Mouse (Mus musculus) ES-CJ7 (cell line): ENCODE measurements around the gene Slc25a29.
A peak's percentile ranks its signal among the peaks of the same experiment; 100 is the strongest.

Experiments
- DNase-seq: peaks from one replicate; pipeline ENCODE4 v3.0.0; 2011; ENCODE audit warnings: low read depth, low spot score

Gene Slc25a29

DNA sequence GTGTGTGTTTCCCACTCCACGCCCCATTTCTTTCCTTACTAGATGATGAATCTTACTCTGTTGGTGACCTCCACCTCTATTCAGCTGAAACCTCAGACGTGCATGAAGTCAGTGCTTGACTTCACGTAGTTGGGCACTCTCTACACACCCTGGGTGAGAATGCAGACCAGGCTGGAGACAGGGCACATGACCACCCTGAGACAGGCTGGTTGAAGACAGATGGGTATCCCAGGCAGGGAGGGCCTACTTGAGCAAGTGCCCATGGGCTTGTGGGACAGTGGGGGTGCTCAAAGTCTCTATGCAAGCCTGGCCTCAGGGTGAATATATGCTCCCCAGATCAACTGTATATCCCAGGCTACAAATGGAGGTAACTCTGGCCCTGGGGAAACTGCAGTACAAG lies 1.3 kb downstream of the Slc25a29 start:
- DNase-seq: no peak

DNA sequence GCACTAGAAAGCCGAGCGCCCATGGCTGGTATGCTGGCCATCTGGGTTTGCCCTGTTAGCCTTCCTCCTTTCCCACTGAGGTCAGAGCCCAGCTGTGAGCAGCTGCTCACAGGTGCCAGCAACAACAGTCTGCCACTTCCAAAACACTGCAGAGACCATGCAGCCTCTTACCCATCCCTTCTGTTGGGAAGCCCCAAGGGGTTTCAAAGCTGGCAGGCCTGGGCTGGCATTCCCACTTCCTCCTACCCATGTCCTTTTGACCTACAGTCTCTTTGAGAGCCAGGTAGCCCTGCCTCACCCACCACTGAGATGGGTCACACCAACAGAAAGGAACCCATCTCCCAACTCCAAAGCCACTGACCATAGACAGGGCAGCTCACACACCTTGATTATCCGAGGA lies 2.3 kb downstream of the Slc25a29 start:
- DNase-seq: no peak

DNA sequence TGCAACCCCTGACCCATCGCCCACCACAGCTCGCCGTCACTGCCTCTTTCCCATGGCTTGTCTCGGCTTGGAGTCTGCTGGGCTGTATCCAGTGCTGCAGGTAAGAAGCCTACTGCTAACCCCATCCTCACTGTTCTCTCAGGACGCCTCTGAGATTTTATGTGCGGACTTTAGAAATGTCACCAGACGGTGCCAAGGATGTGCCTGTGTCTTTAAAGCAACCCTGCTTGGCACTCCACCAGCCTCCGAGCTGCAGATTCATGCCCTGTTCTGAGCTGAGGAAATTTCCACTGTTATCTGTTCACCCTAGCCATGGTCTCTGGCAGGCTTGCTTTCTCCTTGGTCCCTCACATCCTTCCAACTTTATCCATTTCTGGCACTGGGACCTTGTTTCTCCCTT lies 2.8 kb downstream of the Slc25a29 start:
- no peak for DNase-seq

DNA sequence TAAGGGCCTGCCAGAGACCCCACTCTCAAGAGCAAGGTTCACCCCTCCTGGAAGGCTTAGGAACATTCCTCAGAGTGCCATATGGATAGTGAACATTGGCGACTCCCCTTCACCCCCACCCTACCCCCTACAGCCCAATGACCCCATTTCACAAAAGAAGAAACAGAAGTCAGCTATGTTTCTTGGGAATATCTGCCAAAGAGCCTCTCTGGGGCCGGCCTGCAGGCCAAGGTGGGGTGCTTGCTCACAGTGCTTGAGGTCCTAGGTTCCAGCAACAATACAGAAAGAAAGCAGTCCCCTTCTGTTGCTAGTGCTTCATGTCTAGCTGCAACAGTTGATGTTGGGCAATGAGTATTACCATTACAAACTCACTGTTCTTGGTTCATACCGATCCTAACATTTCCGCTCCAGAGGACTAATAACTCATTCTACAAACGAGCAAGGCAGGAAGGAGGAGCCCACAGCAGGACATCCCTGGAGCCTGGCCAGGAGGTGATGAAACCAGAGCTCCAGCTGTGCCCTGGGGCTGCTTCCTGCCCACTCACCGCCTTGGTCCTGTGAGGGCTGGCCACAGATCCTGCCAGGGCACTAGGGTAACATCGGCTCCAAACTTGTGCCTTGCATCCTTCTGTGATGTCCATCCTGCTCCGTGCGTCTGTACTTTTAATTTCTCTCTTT lies 3.6 kb downstream of the Slc25a29 start:
- no peak for DNase-seq

DNA sequence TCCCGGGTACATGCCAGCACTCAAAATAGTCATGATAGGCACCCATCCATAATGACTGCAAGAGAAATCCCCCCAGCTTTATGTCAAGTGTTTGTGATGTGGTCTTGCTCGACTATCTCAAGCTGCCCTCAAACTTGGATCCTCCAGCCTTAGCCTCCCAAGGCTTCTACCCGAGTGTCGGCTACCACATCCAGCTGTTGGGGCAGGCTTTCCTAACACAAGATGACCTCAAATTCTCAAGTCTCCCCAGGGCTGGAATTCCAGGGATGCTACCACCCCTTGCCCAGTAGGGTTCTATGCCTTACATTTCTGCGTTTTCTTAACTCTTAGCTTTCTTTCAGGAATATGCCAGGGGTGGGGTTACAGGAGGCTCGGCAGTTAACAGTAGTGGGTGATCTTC lies 5.3 kb downstream of the Slc25a29 start:
- DNase-seq: no peak

DNA sequence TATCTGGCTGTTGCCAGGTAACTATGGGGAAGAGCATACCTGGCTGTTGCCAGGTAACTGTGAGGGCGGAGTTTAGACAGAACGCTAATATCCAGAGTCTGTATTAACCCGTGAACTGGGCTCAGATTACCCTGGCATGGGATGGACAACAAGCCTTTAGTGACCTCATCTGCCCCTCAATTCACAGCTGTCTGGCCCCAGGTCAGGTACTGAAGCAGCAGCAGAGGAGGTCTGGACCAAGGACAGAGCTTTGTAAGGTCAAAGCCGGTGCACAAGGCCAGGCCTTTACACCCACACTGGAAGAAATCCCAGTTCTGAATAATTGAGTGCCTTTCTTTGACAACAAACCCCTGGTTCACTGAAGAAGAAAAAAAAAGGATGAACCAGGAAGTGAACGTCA lies 6.0 kb downstream of the Slc25a29 start:
- DNase-seq: no peak

DNA sequence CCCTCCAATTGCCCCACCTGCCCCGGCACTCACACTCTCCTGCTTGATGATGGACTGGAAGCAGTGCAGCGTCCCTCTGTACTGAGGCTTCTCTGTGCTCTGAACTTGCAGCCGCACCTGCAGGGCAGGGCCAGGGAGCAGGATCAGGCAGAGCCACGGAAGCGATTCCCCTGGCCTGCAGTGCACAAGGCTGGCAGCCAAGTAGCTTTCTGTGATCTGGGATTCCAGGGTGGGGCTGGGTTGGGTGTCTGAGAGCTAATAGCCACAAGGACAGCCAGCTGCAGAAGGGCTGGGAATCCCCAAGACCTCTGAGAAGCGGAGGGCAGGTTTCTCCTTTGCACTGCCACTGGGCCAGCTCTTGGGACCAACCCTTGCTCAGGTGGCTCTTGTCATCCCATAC lies 8.0 kb downstream of the Slc25a29 start:
- DNase-seq: no peak

DNA sequence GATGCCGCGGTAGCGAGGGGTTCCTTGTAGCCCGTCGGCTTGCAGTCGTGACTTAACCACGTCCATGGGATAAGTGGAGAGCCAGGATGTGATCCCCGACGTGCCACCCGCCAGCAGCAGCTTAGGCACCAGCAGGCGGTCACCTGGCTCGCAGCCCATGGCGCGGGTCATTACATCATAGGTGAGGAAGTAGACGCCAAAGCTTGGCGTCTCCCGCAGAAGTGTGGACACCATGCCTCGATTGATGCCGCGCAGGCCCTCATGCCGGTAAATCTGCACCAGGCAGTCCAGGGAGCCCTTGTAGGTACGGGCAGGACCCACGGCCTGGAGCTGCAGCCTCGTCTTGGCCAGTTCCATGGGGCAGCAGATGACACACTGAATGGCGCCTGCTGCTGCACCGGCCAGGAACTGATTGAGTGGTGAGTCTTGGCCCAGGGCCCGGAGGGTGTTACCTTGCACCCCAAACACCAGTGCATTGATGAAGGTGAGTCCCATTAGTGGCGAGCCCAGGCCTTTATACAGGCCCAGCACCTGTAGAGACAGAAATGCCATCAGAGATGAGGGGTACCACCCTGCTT lies 8.6 kb downstream of the Slc25a29 start:
- DNase-seq: no peak

DNA sequence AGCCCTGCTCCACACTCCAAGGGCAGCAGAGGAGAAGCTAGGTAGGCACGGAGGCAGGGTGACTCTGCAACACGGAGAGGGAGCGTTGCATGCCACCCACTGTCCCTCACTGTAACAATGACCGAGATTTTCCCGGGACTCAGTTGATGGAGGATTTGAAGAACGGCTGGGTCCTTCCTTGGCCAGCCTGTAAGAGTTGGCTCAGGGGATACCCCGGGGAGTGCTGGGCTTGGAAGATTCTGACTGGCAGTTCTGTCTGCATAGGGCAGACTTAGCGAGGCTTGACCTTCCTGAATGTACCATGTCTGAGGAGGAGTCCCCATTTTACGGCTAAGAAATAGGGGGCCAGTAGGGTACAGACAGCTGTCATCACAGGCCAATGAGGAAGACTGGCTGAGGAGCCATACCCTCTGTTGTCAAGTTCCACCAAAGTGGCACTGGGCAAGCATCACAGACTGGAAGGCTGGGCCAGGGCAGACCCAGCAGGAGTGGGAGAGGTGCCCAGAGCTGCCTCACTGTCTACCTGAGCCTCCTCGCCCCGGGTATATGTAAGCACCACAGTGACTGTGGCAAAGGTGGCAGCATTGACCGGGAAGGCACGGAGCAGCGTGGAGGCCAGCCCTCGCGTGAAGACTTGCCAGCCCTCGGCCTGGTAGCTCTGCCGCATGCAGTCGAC lies 9.3 kb downstream of the Slc25a29 start:
- no peak for DNase-seq

DNA sequence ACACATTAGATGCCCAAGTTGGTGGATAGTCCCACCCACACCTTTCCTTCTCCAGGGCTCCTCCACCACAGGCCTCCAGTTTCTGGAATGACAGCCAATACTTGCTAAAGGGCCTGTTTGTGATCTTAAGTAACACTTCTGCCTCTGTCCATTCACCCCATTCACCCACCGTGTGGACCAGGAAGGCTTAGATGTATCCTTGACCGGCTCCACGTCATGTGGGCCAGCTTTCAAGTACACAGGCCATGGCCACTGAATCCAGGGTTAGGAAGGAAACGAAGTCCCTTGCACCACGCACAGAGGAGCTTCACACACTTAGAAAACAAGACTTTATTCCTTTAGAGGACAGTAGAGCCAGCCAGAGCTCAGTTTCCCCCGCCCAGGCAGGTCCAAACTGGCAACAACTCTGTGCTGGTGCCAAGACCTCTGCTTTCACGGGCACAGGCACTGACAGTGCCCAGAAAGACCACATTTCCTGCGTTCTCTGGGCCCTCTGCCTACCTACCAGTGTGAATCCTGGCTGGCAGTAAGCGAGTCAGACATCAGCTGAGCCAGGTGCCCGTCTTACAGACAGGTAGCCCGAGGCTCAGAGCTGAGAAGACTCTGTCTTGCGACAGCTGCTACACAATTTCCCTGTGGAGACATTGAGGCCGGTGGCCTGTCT lies 10.0 kb downstream of the Slc25a29 start:
- no peak for DNase-seq

DNA sequence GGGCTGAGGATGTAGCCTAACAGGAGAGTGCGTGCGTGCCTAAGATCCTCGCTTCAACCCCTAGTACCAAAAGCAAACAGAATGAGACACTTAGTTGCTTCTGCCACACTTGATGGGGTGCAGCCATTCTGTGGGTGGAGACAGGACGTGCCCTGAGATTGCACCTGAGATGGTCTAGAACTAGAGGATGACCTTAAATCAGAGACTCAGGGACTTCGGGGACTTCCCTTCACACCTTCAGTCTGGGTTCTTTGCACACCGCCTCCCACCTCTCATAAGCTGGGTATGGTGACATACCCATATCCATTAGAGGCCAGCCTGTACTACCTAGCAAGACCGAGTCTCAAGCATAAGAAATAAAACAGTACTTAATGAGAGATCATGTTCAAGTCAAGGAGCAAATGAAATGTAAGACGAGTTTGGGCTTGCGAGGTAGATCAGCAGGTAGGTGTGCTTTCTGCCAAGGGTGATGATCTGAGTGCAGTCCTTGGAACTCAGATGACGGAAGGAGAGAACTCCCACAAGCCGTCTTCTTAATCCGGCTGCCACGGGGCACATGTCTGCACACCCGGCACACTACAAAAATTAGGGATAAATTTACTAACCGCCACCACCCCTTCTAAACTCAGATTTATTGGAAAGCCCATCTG lies 11.3 kb downstream of the Slc25a29 start:
- no peak for DNase-seq

DNA sequence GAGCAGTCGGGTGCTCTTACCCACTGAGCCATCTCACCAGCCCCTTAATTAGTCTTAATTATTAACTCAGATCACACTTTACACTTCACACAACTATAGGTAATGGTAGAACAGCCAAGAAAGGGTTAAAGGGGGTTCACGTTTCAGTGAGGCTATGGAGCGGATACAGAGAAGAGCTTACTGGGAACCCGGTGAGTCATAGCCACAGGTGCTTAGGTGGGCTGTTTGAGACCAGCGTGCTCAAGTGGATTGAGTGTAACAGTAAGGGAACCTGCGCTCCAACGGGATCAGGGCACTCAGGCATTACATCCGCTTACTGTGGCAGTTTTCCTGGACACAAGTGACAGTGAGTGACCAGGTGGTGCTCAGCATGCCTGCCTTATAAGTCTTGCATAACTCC lies 12.6 kb downstream of the Slc25a29 start:
- DNase-seq: no peak

DNA sequence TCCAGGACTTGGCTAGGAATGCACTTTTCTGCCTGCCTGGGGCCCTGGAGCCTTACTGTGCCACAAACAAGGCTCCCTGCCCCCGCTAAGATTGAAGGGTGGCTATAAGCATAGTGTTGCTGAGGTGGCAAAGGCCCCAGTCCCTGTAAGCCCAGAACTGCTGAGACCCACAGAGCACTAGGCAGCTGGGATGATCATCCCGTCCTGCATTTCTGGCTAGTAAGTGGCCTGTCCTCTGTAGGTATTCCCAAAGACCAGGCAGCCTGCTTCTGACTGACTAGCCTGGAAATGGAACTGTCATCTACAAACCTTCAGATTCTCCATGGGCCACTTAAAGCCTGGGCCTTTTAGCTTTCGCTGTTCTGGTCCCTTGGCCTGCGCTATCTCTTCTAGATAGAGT lies 15.2 kb downstream of the Slc25a29 start:
- DNase-seq: no peak

DNA sequence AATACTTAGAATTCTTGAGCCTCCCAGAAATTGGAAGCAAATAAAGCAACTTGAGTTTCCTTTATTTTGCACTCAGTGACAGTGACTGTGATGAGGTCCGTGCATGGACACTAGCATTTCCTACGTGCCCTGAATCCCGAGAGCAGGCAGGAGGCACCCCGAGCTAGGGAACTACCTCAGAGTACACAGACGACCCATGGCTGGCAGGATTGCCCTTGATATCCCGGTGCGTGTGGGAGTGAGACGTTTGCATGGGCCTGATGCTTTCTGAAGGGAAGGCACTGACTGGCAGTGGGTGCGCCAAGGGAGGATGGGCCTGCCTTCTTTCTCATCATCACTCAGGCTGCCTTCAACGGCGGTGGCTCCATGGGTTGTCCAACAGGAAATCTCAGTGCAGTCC lies 19.1 kb downstream of the Slc25a29 start:
- DNase-seq: no peak

DNA sequence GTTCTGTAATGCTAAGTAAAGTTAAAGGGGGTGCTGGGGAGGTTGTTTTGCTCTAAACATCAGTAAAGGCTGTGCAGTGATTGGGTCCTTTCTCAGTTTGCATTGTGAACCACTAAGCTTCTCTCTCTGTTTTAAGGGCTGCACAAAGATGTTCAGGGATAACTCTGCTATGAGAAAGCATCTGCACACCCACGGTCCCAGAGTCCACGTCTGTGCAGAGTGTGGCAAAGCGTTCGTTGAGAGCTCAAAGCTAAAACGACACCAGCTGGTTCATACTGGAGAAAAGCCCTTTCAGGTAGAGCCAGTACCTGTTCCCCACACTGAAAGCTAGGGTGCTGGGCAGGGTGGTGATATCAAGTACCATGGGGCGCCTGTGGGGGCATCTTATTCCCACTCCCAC lies 21.2 kb downstream of the Slc25a29 start:
- DNase-seq: no peak

DNA sequence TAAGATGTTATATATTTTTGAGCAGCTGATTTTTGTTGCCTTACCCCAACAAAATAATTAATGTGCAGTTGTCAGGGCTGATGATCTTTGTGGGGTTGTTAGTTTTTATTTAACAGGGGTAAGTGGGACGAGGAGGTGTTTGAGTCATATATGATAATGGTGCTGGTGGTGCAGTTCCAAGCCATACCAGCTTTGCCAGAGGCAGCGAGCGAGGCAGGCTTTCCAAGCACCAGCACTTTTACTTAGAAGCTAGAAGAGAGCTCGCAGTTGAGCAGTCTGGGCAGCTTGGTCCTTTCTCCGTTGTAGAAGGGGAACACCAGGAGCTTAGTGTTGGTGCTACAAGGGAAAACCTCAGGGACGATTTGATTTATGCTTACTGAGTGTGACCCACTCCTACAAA lies 23.2 kb downstream of the Slc25a29 start:
- DNase-seq: no peak

DNA sequence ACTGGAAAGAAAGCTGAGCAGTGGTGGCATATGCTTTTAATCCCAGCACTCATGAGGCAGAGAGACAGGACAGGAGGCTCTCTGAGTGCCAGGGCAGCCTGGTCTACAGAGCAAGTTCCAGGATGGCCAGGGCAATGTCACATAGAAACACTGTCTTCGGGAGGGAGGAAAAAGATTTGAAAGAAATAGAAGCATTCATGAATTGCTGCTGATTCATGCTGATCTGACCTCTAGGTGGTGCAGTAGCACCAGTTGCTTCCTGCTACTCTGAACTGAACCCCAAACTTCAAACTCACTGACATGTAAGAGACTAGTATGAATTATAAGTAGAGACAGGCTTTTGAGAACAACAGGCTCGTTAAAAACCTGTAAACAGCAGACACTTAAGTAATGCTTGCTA lies 24.6 kb downstream of the Slc25a29 start:
- DNase-seq: peak; percentile 36

DNA sequence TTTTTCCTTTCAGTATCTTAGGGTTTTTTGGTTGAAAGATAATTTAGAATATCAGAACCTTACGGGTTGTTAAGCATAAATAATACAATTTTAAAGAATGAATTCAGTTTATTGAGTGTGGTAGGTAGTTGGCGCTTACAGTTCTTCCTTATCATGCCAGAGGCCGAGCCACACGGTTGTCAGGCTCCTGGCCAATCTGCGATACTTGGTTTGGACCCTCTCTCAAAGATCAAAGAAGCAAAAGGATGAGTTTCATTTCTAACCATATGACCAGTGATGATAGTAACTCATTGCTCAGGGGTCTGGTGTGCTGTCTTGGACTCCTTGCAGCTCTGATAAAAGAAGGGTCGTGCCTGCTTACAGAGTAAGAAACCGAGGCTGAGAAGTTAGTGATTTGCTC lies 25.4 kb downstream of the Slc25a29 start:
- no peak for DNase-seq

DNA sequence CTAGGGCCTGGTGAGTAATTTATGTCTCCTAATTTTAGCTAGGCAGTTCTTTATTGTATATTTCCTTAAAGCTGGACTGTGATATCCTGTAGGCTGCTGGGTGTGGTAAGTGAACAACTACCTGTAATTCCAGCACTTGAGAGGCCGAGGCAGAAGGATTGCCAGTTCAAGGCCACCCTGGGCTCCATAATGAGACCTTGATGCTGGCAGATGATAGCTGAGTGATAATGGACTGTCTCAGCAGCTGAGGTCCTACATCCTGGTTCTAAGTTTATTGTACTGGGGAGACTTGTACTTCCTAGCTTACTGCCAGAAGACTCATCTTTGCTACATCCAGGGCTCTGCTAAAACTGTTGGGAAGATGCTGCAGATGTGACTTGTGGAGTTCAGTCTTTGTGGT lies 25.9 kb downstream of the Slc25a29 start:
- DNase-seq: no peak

DNA sequence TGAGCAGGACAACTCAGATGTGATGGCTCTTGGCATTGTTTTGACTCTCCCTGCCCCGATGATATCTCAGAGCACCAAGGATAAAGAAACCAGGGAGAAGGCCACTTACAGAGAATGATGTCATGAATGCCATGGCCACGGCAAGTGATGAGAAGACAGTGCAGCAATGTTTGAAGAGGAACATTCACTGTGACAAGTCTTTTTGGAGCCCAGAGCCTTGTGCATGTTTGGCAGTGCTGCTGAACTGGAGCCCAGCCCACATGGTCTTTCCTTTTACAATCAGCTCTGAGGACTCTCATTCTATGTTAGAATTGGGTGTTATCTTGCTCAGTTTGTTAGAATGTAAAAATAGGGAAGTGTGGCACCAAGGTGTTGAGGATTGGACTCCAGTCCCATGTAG lies 27.2 kb downstream of the Slc25a29 start:
- DNase-seq: no peak

DNA sequence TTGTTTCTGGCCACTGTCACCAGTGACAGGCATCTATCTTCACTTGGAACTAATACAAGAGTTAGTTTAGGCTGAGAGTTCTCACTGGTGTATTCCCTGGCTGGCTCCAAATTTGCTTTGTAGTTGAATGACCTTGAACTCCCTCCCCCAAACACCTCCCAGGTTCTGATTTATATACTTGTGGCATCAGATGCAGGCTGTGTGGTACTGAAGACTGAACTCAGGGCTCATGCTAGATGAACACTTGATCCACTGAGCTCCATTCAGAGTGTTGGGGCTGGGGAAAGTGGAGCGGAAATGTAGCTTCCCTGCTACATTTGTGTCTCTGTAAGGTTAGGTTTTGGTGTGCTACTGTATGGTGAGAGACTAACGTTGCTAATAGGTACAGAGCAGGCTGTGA lies 31.3 kb downstream of the Slc25a29 start:
- no peak for DNase-seq

DNA sequence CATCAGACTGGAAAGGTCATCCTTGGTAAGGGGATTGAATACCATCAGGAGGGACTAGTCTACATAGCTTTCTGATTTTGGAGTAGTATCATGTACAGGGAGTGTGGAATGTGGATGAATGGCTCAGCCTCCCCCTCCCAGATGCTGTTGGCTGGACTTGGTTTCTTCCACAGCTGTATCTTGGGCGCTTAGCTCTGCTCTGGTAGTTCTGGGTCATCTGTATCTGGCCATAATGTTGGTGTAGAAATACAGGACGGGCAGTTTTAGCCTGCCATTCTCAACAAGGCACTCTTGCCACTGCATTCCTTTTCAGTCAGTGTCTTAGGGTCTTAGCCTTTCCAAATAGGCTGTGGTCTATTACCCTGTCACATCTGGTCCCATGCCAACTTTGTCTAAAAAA lies 34.1 kb downstream of the Slc25a29 start:
- no peak for DNase-seq
